Mouse (Mus musculus): ENCODE measurements around the gene 2010111I01Rik.
"Not testable (repeated sequence)": the region's sequence is repeated elsewhere in the genome, so short reads cannot be mapped to it uniquely, and the experiment has no call there.

GRCm38 (mm10) chr13:63315111-63315510, 350.4 kb downstream of the 2010111I01Rik start:
- not testable (repeated sequence) for TF ChIP-seq CTCF (IDR thresholded peaks at IDR 0.05; ENCODE audit: control insufficient read depth, insufficient read depth, low read length); POLR2A (IDR thresholded peaks at IDR 0.05; ENCODE audit: borderline replicate concordance, control insufficient read depth, low read depth, low read length)
